Mouse (Mus musculus): Measurements from ENCODE around the gene Sfi1. TPM values are rescaled to one million over a fixed set of nuclear protein-coding genes. Genes with fewer than 3 reads are reported as not detected.
"Not testable (repeated sequence)": the region's sequence is repeated elsewhere in the genome, so short reads cannot be mapped to it uniquely, and the experiment has no call there.

Sfi1 gene
- polyA plus RNA-seq, 1 experiment from 2014 or later: 4.0 TPM

DNA sequence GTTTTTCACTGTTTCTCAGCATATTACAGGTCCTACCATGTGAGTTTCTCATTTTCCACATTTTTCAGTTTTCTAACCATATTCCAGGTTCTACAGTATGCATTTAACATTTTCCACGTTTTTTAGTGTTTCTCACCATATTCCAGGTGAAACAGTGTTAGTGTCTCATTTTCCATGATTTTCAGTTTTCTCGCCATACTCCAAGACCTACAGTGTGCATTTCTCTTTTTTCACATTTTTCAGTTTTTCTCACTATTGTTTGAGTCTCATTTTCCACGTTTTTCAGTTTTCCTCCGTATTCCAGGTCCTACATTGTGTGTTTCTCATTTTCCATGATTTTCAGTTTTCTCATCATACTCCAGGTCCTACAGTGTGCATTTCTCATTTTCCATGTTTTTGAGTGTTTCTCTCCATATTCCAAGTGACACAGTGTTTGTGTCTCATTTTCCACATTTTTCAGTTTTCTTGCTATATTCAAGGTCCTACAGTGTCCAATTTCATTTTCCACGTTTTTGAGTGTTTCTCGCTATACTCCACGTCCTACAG lies 89.6 kb downstream of the Sfi1 start:
- H3K9ac ChIP-seq (ENCODE audit: low read depth, low read length): no peak overlapping the region
- H3K27me3 ChIP-seq (replicated peaks; ENCODE audit: control insufficient read depth, insufficient read depth, low read length): no peaks in the 10 kb centered on the region
- no peaks in the 10 kb centered on the region for H3K4me1 ChIP-seq (replicated peaks; ENCODE audit: control insufficient read depth, insufficient read depth, low read length)
- H3K36me3 ChIP-seq (ENCODE audit: control insufficient read depth, insufficient read depth): no peaks in the 10 kb centered on the region
- no peak for TF ChIP-seq CTCF (IDR thresholded peaks at IDR 0.05; ENCODE audit: low read depth)
- no peak overlapping the region for H3K4me2 ChIP-seq (replicated peaks; ENCODE audit: low read depth)
- no peak overlapping the region for H3K4me3 ChIP-seq (ENCODE audit: low read depth, low read length)
- H3K27ac ChIP-seq (ENCODE audit: low read depth, low read length): no peak overlapping the region
- WGBS: 77% methylated on average over 7 of the region's 7 CpGs
- H3K9me3 ChIP-seq (ENCODE audit: control insufficient read depth): peaks cover 25% of the 10 kb centered on the region
- peak; percentile 56; the same call in 1 of the 2 replicates for ATAC-seq

DNA sequence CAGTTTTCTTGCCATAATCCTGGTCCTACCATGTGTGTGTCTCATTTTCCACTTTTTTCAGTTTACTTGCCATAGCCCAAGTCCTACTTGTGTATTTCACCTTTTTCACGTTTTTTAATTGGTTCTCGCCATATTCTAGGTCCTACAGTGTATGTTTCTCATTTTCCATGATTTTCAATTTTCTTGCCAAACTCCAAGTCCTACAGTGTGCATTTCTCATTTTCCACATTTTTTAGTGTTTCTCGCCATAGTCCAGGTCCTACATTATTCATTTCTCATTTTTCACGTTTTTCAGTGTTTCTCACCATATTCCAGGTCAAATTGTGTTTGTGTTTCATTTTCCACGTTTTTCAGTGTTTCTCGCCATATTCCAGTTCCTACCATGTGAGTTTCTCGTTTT lies 90.6 kb downstream of the Sfi1 start:
- H3K4me1 ChIP-seq (replicated peaks; ENCODE audit: control insufficient read depth, insufficient read depth, low read length); H3K27ac ChIP-seq (ENCODE audit: low read depth, low read length); H3K36me3 ChIP-seq (ENCODE audit: control insufficient read depth, insufficient read depth); H3K4me2 ChIP-seq (replicated peaks; ENCODE audit: low read depth); ATAC-seq; H3K9ac ChIP-seq (ENCODE audit: low read depth, low read length); H3K4me3 ChIP-seq (ENCODE audit: low read depth, low read length); H3K27me3 ChIP-seq (replicated peaks; ENCODE audit: control insufficient read depth, insufficient read depth, low read length): not testable (repeated sequence)
- H3K9me3 ChIP-seq (ENCODE audit: control insufficient read depth): peaks cover 25% of the 10 kb centered on the region
- WGBS: 76% methylated on average over 7 of the region's 7 CpGs

GRCm38 (mm10) chr11:3101875-3102494 lies 91.3 kb downstream of the Sfi1 start:
- Histone ChIP-seq H3K36me3 (ENCODE audit: control insufficient read depth, insufficient read depth) (no peaks in the 10 kb centered on the region), H3K4me3 (ENCODE audit: low read depth, low read length) (no peak overlapping the region), H3K4me2 (replicated peaks; ENCODE audit: low read depth) (no peak overlapping the region), H3K27ac (ENCODE audit: low read depth, low read length) (no peak overlapping the region), H3K9me3 (ENCODE audit: control insufficient read depth) (peaks cover 25% of the 10 kb centered on the region), H3K9ac (ENCODE audit: low read depth, low read length) (no peak overlapping the region), H3K27me3 (replicated peaks; ENCODE audit: control insufficient read depth, insufficient read depth, low read length) (no peaks in the 10 kb centered on the region), H3K4me1 (replicated peaks; ENCODE audit: control insufficient read depth, insufficient read depth, low read length) (no peaks in the 10 kb centered on the region)
- ATAC-seq: no peak
- WGBS: 72% methylated on average over 10 of the region's 10 CpGs
- no peak for TF ChIP-seq CTCF (IDR thresholded peaks at IDR 0.05; ENCODE audit: low read depth)

- Histone ChIP-seq H3K4me1 (replicated peaks; ENCODE audit: control insufficient read depth, insufficient read depth, low read length) (no peaks in the 10 kb centered on the region), H3K36me3 (ENCODE audit: control insufficient read depth, insufficient read depth) (no peaks in the 10 kb centered on the region), H3K4me2 (replicated peaks; ENCODE audit: low read depth) (no peak overlapping the region), H3K4me3 (ENCODE audit: low read depth, low read length) (no peak overlapping the region), H3K9me3 (ENCODE audit: control insufficient read depth) (peaks cover 25% of the 10 kb centered on the region), H3K27ac (ENCODE audit: low read depth, low read length) (no peak overlapping the region), H3K27me3 (replicated peaks; ENCODE audit: control insufficient read depth, insufficient read depth, low read length) (no peaks in the 10 kb centered on the region), H3K9ac (ENCODE audit: low read depth, low read length) (no peak overlapping the region)
- 85% methylated on average over 25 of the region's 25 CpGs for WGBS
- TF ChIP-seq CTCF (IDR thresholded peaks at IDR 0.05; ENCODE audit: low read depth): no peak
- ATAC-seq: peak; percentile 43
Observed at GRCm38 (mm10) chr11:3101072-3101874, 92.0 kb downstream of the Sfi1 start.

GRCm38 (mm10) chr11:3100066-3100645 lies 93.1 kb downstream of the Sfi1 start:
- peak; percentile 56 for ATAC-seq
- not testable (repeated sequence) for H3K4me3 ChIP-seq (ENCODE audit: low read depth, low read length); H3K36me3 ChIP-seq (ENCODE audit: control insufficient read depth, insufficient read depth); H3K9ac ChIP-seq (ENCODE audit: low read depth, low read length); H3K27me3 ChIP-seq (replicated peaks; ENCODE audit: control insufficient read depth, insufficient read depth, low read length); H3K27ac ChIP-seq (ENCODE audit: low read depth, low read length); H3K4me1 ChIP-seq (replicated peaks; ENCODE audit: control insufficient read depth, insufficient read depth, low read length); H3K4me2 ChIP-seq (replicated peaks; ENCODE audit: low read depth)
- 82% methylated on average over 12 of the region's 12 CpGs for WGBS
- peaks cover 25% of the 10 kb centered on the region for H3K9me3 ChIP-seq (ENCODE audit: control insufficient read depth)

Other genes starting within 250 kb of the Sfi1 start
- 14.3 and 14.8 TPM in 2 replicates for gene Eif4enif1, start 8.9 kb upstream of the Sfi1 start, polyA plus RNA-seq (2015; fragmentation: Nextera tagmentation; extraction: Ambion mirVana)
- gene Drg1, start 73.0 kb upstream of the Sfi1 start, polyA plus RNA-seq (2015; fragmentation: Nextera tagmentation; extraction: Ambion mirVana): 85.5 and 93.7 TPM in 2 replicates
- 10.7 and 12.1 TPM in 2 replicates for gene Patz1, start 95.4 kb upstream of the Sfi1 start, polyA plus RNA-seq (2015; fragmentation: Nextera tagmentation; extraction: Ambion mirVana)
- gene Pik3ip1, start 136.9 kb upstream of the Sfi1 start, polyA plus RNA-seq (2015; fragmentation: Nextera tagmentation; extraction: Ambion mirVana): 6.5 and 6.8 TPM in 2 replicates
- gene Limk2, start 215.7 kb upstream of the Sfi1 start, polyA plus RNA-seq (2015; fragmentation: Nextera tagmentation; extraction: Ambion mirVana): 68.4 and 82.1 TPM in 2 replicates